Comparison of ENCODE assay signal across 27 mouse cellular contexts in genomic region chr13:89378365-89378764, GRCm38 (mm10).
"Had no signal": no experiment of that assay in that cellular context is flagged by ENCODE, and none has a peak within 500 bp of the region (broad histone marks: within the 10 kb centered on the region; RNA-seq: fewer than 3 reads in every experiment).

No protein-coding gene starts in this region.

- H3K27ac ChIP-seq: gastrocnemius, adult 2 months; heart, embryonic 13.5 days; heart, embryonic 15.5 days; hindbrain, embryonic 13.5 days; hindbrain, embryonic 15.5 days; hindbrain, postnatal 0 days; kidney, embryonic 15.5 days; kidney, postnatal 0 days; limb, embryonic 13.5 days; limb, embryonic 15.5 days; liver, embryonic 14.5 days had no signal

- H3K9ac ChIP-seq: heart, embryonic 13.5 days; heart, embryonic 15.5 days; hindbrain, embryonic 13.5 days; hindbrain, embryonic 15.5 days; kidney, embryonic 15.5 days; limb, embryonic 13.5 days; limb, embryonic 15.5 days; liver, embryonic 14.5 days had no signal

- ATAC-seq: hindbrain, postnatal 0 days; intestine, embryonic 16.5 days had no signal

- DNase-seq: gastrocnemius, adult 2 months; gastrocnemius, postnatal 10 days; gastrocnemius, postnatal 25 days; heart, adult 18-20 months; heart, postnatal 14 days; heart, postnatal 36 days; kidney, adult 11 months; kidney, adult 2 months; kidney, adult 9 months; kidney, postnatal 14 days; kidney, postnatal 36 days; layer of hippocampus, adult 9-11 months; layer of hippocampus, postnatal 36 days; left cerebral cortex, postnatal 4 days had no signal

- H3K4me1 ChIP-seq: heart, embryonic 13.5 days; heart, embryonic 15.5 days; hindbrain, embryonic 13.5 days; hindbrain, embryonic 15.5 days; kidney, embryonic 15.5 days; limb, embryonic 13.5 days; limb, embryonic 15.5 days had no signal

- H3K9me3 ChIP-seq: heart, embryonic 13.5 days; heart, embryonic 15.5 days; hindbrain, embryonic 13.5 days; hindbrain, embryonic 15.5 days; kidney, embryonic 15.5 days; limb, embryonic 13.5 days; limb, embryonic 15.5 days had no signal

- H3K4me2 ChIP-seq: heart, embryonic 11.5 days; heart, embryonic 13.5 days; heart, embryonic 15.5 days; hindbrain, embryonic 13.5 days; hindbrain, embryonic 15.5 days; kidney, embryonic 15.5 days; limb, embryonic 13.5 days; limb, embryonic 15.5 days; liver, embryonic 11.5 days had no signal

- H3K36me3 ChIP-seq: heart, embryonic 13.5 days; heart, embryonic 15.5 days; hindbrain, embryonic 13.5 days; hindbrain, embryonic 15.5 days; kidney, embryonic 15.5 days; limb, embryonic 13.5 days; limb, embryonic 15.5 days had no signal

- H3K4me3 ChIP-seq: gastrocnemius, adult 2 months; heart, embryonic 13.5 days; heart, embryonic 15.5 days; hindbrain, embryonic 13.5 days; hindbrain, embryonic 15.5 days; kidney, embryonic 15.5 days; limb, embryonic 13.5 days; limb, embryonic 15.5 days had no signal

- H3K27me3 ChIP-seq: heart, embryonic 13.5 days; heart, embryonic 15.5 days; hindbrain, embryonic 13.5 days; hindbrain, embryonic 15.5 days; kidney, embryonic 15.5 days; limb, embryonic 13.5 days; limb, embryonic 15.5 days had no signal
